Mouse (Mus musculus): Measurements from ENCODE around the gene Hoxd3. TPM values are rescaled to one million over a fixed set of nuclear protein-coding genes. Genes with fewer than 3 reads are reported as not detected.
A peak's percentile ranks its signal among the peaks of the same experiment; 100 is the strongest.

The Hoxd3 gene
- total and polyA plus RNA-seq, 2 experiments, result not detected

GRCm38 (mm10) chr2:74710929-74711543 is 691 bp upstream of the Hoxd3 start:
- Histone ChIP-seq H3K9ac (ENCODE audit: low read depth, low read length) (no peak overlapping the region), H3K79me2 (ENCODE audit: control insufficient read depth, insufficient read depth, low read length) (no peaks in the 10 kb centered on the region), H3K4me3 (ENCODE audit: insufficient read depth, low read depth, low read length) (no peak overlapping the region), H3K4me1 (ENCODE audit: control insufficient read depth, insufficient read depth, low read length) (no peaks in the 10 kb centered on the region), H3K36me3 (ENCODE audit: control insufficient read depth, insufficient read depth, low read length) (no peaks in the 10 kb centered on the region), H3K27me3 (ENCODE audit: control insufficient read depth, insufficient read depth, low read length) (peaks cover 40% of the 10 kb centered on the region; the same call in 1 of the 2 replicates), H3K27ac (replicated peaks; ENCODE audit: insufficient read depth, low read depth, low read length) (no peak overlapping the region)
- no peak for TF ChIP-seq CTCF (IDR thresholded peaks at IDR 0.05; ENCODE audit: low read depth, low read length)
- no peak for TF ChIP-seq POLR2A (IDR thresholded peaks at IDR 0.05; ENCODE audit: extremely low read depth, insufficient read depth, low read length)
- no peak for DNase-seq (ENCODE audit: extremely low read depth, low read depth, low spot score)
- 2% methylated on average over 16 of the region's 16 CpGs for WGBS

- H3K36me3 ChIP-seq (ENCODE audit: control insufficient read depth, insufficient read depth, low read length), result no peaks in the 10 kb centered on the region
- H3K4me1 ChIP-seq (ENCODE audit: control insufficient read depth, insufficient read depth, low read length), result no peaks in the 10 kb centered on the region
- 14% methylated on average over 19 of the region's 19 CpGs for WGBS
- no peak for DNase-seq (ENCODE audit: extremely low read depth, low read depth, low spot score)
- H3K27ac ChIP-seq (replicated peaks; ENCODE audit: insufficient read depth, low read depth, low read length), result no peak overlapping the region
- no peaks in the 10 kb centered on the region for H3K79me2 ChIP-seq (ENCODE audit: control insufficient read depth, insufficient read depth, low read length)
- no peak overlapping the region for H3K9ac ChIP-seq (ENCODE audit: low read depth, low read length)
- peaks cover 30% of the 10 kb centered on the region; the same call in 1 of the 2 replicates for H3K27me3 ChIP-seq (ENCODE audit: control insufficient read depth, insufficient read depth, low read length)
- H3K4me3 ChIP-seq (ENCODE audit: insufficient read depth, low read depth, low read length), result no peak overlapping the region
- TF ChIP-seq POLR2A (IDR thresholded peaks at IDR 0.05; ENCODE audit: extremely low read depth, insufficient read depth, low read length) (no peak), CTCF (IDR thresholded peaks at IDR 0.05; ENCODE audit: low read depth, low read length) (no peak)
Measured at GRCm38 (mm10) chr2:74713239-74714150, 1.8 kb downstream of the Hoxd3 start.

- no peak for DNase-seq (ENCODE audit: extremely low read depth, low read depth, low spot score)
- H3K36me3 ChIP-seq (ENCODE audit: control insufficient read depth, insufficient read depth, low read length), result no peaks in the 10 kb centered on the region
- H3K4me3 ChIP-seq (ENCODE audit: insufficient read depth, low read depth, low read length), result no peak overlapping the region
- WGBS, result 12% methylated on average over 18 of the region's 18 CpGs
- peaks cover 25% of the 10 kb centered on the region; the same call in 1 of the 2 replicates for H3K27me3 ChIP-seq (ENCODE audit: control insufficient read depth, insufficient read depth, low read length)
- H3K79me2 ChIP-seq (ENCODE audit: control insufficient read depth, insufficient read depth, low read length), result no peaks in the 10 kb centered on the region
- no peak overlapping the region for H3K27ac ChIP-seq (replicated peaks; ENCODE audit: insufficient read depth, low read depth, low read length)
- TF ChIP-seq CTCF (IDR thresholded peaks at IDR 0.05; ENCODE audit: low read depth, low read length) (no peak), POLR2A (IDR thresholded peaks at IDR 0.05; ENCODE audit: extremely low read depth, insufficient read depth, low read length) (no peak)
- no peaks in the 10 kb centered on the region for H3K4me1 ChIP-seq (ENCODE audit: control insufficient read depth, insufficient read depth, low read length)
- H3K9ac ChIP-seq (ENCODE audit: low read depth, low read length), result no peak overlapping the region
Measured at GRCm38 (mm10) chr2:74714156-74714789, 2.5 kb downstream of the Hoxd3 start.

- H3K27ac ChIP-seq (replicated peaks; ENCODE audit: insufficient read depth, low read depth, low read length), result no peak overlapping the region
- H3K4me3 ChIP-seq (ENCODE audit: insufficient read depth, low read depth, low read length), result no peak overlapping the region
- no peak for DNase-seq (ENCODE audit: extremely low read depth, low read depth, low spot score)
- H3K36me3 ChIP-seq (ENCODE audit: control insufficient read depth, insufficient read depth, low read length), result no peaks in the 10 kb centered on the region
- H3K9ac ChIP-seq (ENCODE audit: low read depth, low read length), result no peak overlapping the region
- peaks cover 26% of the 10 kb centered on the region; the same call in 1 of the 2 replicates for H3K27me3 ChIP-seq (ENCODE audit: control insufficient read depth, insufficient read depth, low read length)
- WGBS, result 8% methylated on average over 14 of the region's 14 CpGs
- TF ChIP-seq POLR2A (IDR thresholded peaks at IDR 0.05; ENCODE audit: extremely low read depth, insufficient read depth, low read length), result no peak
- TF ChIP-seq CTCF (IDR thresholded peaks at IDR 0.05; ENCODE audit: low read depth, low read length), result no peak
- H3K4me1 ChIP-seq (ENCODE audit: control insufficient read depth, insufficient read depth, low read length), result no peaks in the 10 kb centered on the region
- no peaks in the 10 kb centered on the region for H3K79me2 ChIP-seq (ENCODE audit: control insufficient read depth, insufficient read depth, low read length)
Measured at GRCm38 (mm10) chr2:74714881-74715280, 3.2 kb downstream of the Hoxd3 start.

- WGBS, result 7% methylated on average over 26 of the region's 26 CpGs
- peaks cover 24% of the 10 kb centered on the region; the same call in 1 of the 2 replicates for H3K27me3 ChIP-seq (ENCODE audit: control insufficient read depth, insufficient read depth, low read length)
- DNase-seq (ENCODE audit: extremely low read depth, low read depth, low spot score), result peak; percentile 47
- no peaks in the 10 kb centered on the region for H3K4me1 ChIP-seq (ENCODE audit: control insufficient read depth, insufficient read depth, low read length)
- no peak overlapping the region for H3K4me3 ChIP-seq (ENCODE audit: insufficient read depth, low read depth, low read length)
- TF ChIP-seq POLR2A (IDR thresholded peaks at IDR 0.05; ENCODE audit: extremely low read depth, insufficient read depth, low read length) (no peak), CTCF (IDR thresholded peaks at IDR 0.05; ENCODE audit: low read depth, low read length) (peak; percentile 91)
- no peaks in the 10 kb centered on the region for H3K79me2 ChIP-seq (ENCODE audit: control insufficient read depth, insufficient read depth, low read length)
- no peaks in the 10 kb centered on the region for H3K36me3 ChIP-seq (ENCODE audit: control insufficient read depth, insufficient read depth, low read length)
- H3K9ac ChIP-seq (ENCODE audit: low read depth, low read length), result no peak overlapping the region
- no peak overlapping the region for H3K27ac ChIP-seq (replicated peaks; ENCODE audit: insufficient read depth, low read depth, low read length)
Measured at GRCm38 (mm10) chr2:74715504-74716241, 3.9 kb downstream of the Hoxd3 start.
